Mouse (Mus musculus): ENCODE results near the gene Atxn10. TPM values are rescaled to one million over a fixed set of nuclear protein-coding genes. Genes with fewer than 3 reads are reported as not detected.

Atxn10 gene
- polyA plus RNA-seq, 1 experiment from 2014 or later, result 211 TPM

- Histone ChIP-seq H3K27me3 (replicated peaks) (no peaks in the 10 kb centered on the region), H3K27ac (no peak overlapping the region), H3K4me2 (replicated peaks) (no peak overlapping the region), H3K4me3 (replicated peaks) (no peak overlapping the region), H3K36me3 (peaks cover 8% of the 10 kb centered on the region; the same call in 1 of the 2 replicates), H3K4me1 (replicated peaks) (no peaks in the 10 kb centered on the region), H3K9ac (no peak overlapping the region), H3K9me3 (no peaks in the 10 kb centered on the region)
- WGBS, result 77% methylated on average over 13 of the region's 13 CpGs
- ATAC-seq, result no peak
Measured at GRCm38 (mm10) chr15:85463027-85463790, 127.2 kb downstream of the Atxn10 start.

GRCm38 (mm10) chr15:85464190-85464589, 128.1 kb downstream of the Atxn10 start:
- peaks cover 8% of the 10 kb centered on the region; the same call in 1 of the 2 replicates for H3K36me3 ChIP-seq
- 31% methylated on average over 5 of the region's 5 CpGs for WGBS
- no peak overlapping the region for H3K27ac ChIP-seq
- H3K4me3 ChIP-seq (replicated peaks), result no peak overlapping the region
- no peaks in the 10 kb centered on the region for H3K27me3 ChIP-seq (replicated peaks)
- H3K4me2 ChIP-seq (replicated peaks), result no peak overlapping the region
- H3K9me3 ChIP-seq, result no peaks in the 10 kb centered on the region
- no peak overlapping the region for H3K9ac ChIP-seq
- H3K4me1 ChIP-seq (replicated peaks), result no peaks in the 10 kb centered on the region
- no peak for ATAC-seq

- Histone ChIP-seq H3K27me3 (replicated peaks) (no peaks in the 10 kb centered on the region), H3K4me3 (replicated peaks) (no peak overlapping the region), H3K4me2 (replicated peaks) (no peak overlapping the region), H3K36me3 (peaks cover 8% of the 10 kb centered on the region; the same call in 1 of the 2 replicates), H3K9ac (no peak overlapping the region), H3K27ac (no peak overlapping the region), H3K9me3 (no peaks in the 10 kb centered on the region), H3K4me1 (replicated peaks) (no peaks in the 10 kb centered on the region)
- WGBS, result 66% methylated on average over 10 of the region's 10 CpGs
- ATAC-seq, result no peak
Measured at GRCm38 (mm10) chr15:85464823-85465565, 128.9 kb downstream of the Atxn10 start.

GRCm38 (mm10) chr15:85466456-85467067, 130.5 kb downstream of the Atxn10 start:
- ATAC-seq, result no peak
- 92% methylated on average over 5 of the region's 5 CpGs for WGBS
- no peak overlapping the region for H3K9ac ChIP-seq

GRCm38 (mm10) chr15:85469401-85469800, 133.4 kb downstream of the Atxn10 start:
- H3K27ac ChIP-seq, result no peak overlapping the region
- no peak for ATAC-seq
- no peak overlapping the region for H3K9ac ChIP-seq
- H3K36me3 ChIP-seq, result peaks cover 3% of the 10 kb centered on the region; the same call in 1 of the 2 replicates
- H3K4me1 ChIP-seq (replicated peaks), result no peaks in the 10 kb centered on the region
- no peaks in the 10 kb centered on the region for H3K27me3 ChIP-seq (replicated peaks)
- H3K4me2 ChIP-seq (replicated peaks), result no peak overlapping the region
- 72% methylated on average over 6 of the region's 6 CpGs for whole genome bisulfite sequencing
- no peak overlapping the region for H3K4me3 ChIP-seq (replicated peaks)
- H3K9me3 ChIP-seq, result no peaks in the 10 kb centered on the region

More at GRCm38 (mm10) chr15:85466456-85467067, 130.5 kb downstream of the Atxn10 start:
- H3K4me3 ChIP-seq (replicated peaks), result no peak overlapping the region
- no peaks in the 10 kb centered on the region for H3K4me1 ChIP-seq (replicated peaks)
- no peaks in the 10 kb centered on the region for H3K9me3 ChIP-seq
- H3K27ac ChIP-seq, result no peak overlapping the region
- peaks cover 8% of the 10 kb centered on the region; the same call in 1 of the 2 replicates for H3K36me3 ChIP-seq
- no peaks in the 10 kb centered on the region for H3K27me3 ChIP-seq (replicated peaks)
- no peak overlapping the region for H3K4me2 ChIP-seq (replicated peaks)

GRCm38 (mm10) chr15:85474697-85475096, 138.7 kb downstream of the Atxn10 start:
- H3K27ac ChIP-seq, result no peak overlapping the region
- WGBS, result 70% methylated on average over 3 of the region's 3 CpGs
- no peaks in the 10 kb centered on the region for H3K9me3 ChIP-seq
- H3K36me3 ChIP-seq, result no peaks in the 10 kb centered on the region
- H3K4me2 ChIP-seq (replicated peaks), result no peak overlapping the region
- H3K4me3 ChIP-seq (replicated peaks), result no peak overlapping the region
- no peaks in the 10 kb centered on the region for H3K4me1 ChIP-seq (replicated peaks)
- H3K27me3 ChIP-seq (replicated peaks), result no peaks in the 10 kb centered on the region
- no peak overlapping the region for H3K9ac ChIP-seq
- ATAC-seq, result no peak

GRCm38 (mm10) chr15:85477584-85477983, 141.5 kb downstream of the Atxn10 start:
- Histone ChIP-seq H3K27ac (no peak overlapping the region), H3K9ac (no peak overlapping the region), H3K27me3 (replicated peaks) (no peaks in the 10 kb centered on the region), H3K4me2 (replicated peaks) (no peak overlapping the region), H3K9me3 (no peaks in the 10 kb centered on the region), H3K4me3 (replicated peaks) (no peak overlapping the region), H3K36me3 (no peaks in the 10 kb centered on the region), H3K4me1 (replicated peaks) (no peaks in the 10 kb centered on the region)
- ATAC-seq, result no peak
- 16% methylated on average over 1 of the region's 1 CpGs for WGBS

- Histone ChIP-seq H3K4me3 (replicated peaks) (no peak overlapping the region), H3K27ac (no peak overlapping the region), H3K9ac (no peak overlapping the region), H3K9me3 (no peaks in the 10 kb centered on the region), H3K36me3 (no peaks in the 10 kb centered on the region), H3K27me3 (replicated peaks) (no peaks in the 10 kb centered on the region), H3K4me2 (replicated peaks) (no peak overlapping the region), H3K4me1 (replicated peaks) (no peaks in the 10 kb centered on the region)
- ATAC-seq, result no peak
- WGBS, result 88% methylated on average over 12 of the region's 12 CpGs
Measured at GRCm38 (mm10) chr15:85479365-85479764, 143.3 kb downstream of the Atxn10 start.

- Histone ChIP-seq H3K9ac (no peak overlapping the region), H3K4me1 (replicated peaks) (no peaks in the 10 kb centered on the region), H3K27ac (no peak overlapping the region), H3K9me3 (no peaks in the 10 kb centered on the region), H3K4me2 (replicated peaks) (no peak overlapping the region), H3K27me3 (replicated peaks) (no peaks in the 10 kb centered on the region), H3K4me3 (replicated peaks) (no peak overlapping the region), H3K36me3 (no peaks in the 10 kb centered on the region)
- ATAC-seq, result no peak
- 44% methylated on average over 5 of the region's 5 CpGs for WGBS
Measured at GRCm38 (mm10) chr15:85479919-85480318, 143.9 kb downstream of the Atxn10 start.

- H3K9me3 ChIP-seq, result no peaks in the 10 kb centered on the region
- no peak overlapping the region for H3K4me3 ChIP-seq (replicated peaks)
- WGBS, result 40% methylated on average over 3 of the region's 3 CpGs
- no peaks in the 10 kb centered on the region for H3K27me3 ChIP-seq (replicated peaks)
- H3K27ac ChIP-seq, result no peak overlapping the region
- H3K4me2 ChIP-seq (replicated peaks), result no peak overlapping the region
- no peaks in the 10 kb centered on the region for H3K4me1 ChIP-seq (replicated peaks)
- ATAC-seq, result 0 out of 2 replicates have a peak, but pooled peaks have one; percentile 31
- no peak overlapping the region for H3K9ac ChIP-seq
- H3K36me3 ChIP-seq, result no peaks in the 10 kb centered on the region
Measured at GRCm38 (mm10) chr15:85480630-85481029, 144.6 kb downstream of the Atxn10 start.

GRCm38 (mm10) chr15:85488900-85489299, 152.9 kb downstream of the Atxn10 start:
- Histone ChIP-seq H3K36me3 (no peaks in the 10 kb centered on the region), H3K27me3 (replicated peaks) (no peaks in the 10 kb centered on the region), H3K9ac (no peak overlapping the region), H3K4me1 (replicated peaks) (no peaks in the 10 kb centered on the region), H3K27ac (no peak overlapping the region), H3K4me2 (replicated peaks) (no peak overlapping the region), H3K9me3 (no peaks in the 10 kb centered on the region), H3K4me3 (replicated peaks) (no peak overlapping the region)
- ATAC-seq, result no peak
- WGBS, result 76% methylated on average over 10 of the region's 10 CpGs

- no peaks in the 10 kb centered on the region for H3K4me1 ChIP-seq (replicated peaks)
- no peak overlapping the region for H3K4me2 ChIP-seq (replicated peaks)
- 85% methylated on average over 7 of the region's 7 CpGs for WGBS
- no peaks in the 10 kb centered on the region for H3K9me3 ChIP-seq
- no peak for ATAC-seq
- no peak overlapping the region for H3K27ac ChIP-seq
- 0 out of 2 replicates have a peak, but pooled peaks cover 5% of the 10 kb centered on the region for H3K27me3 ChIP-seq (replicated peaks)
- H3K9ac ChIP-seq, result no peak overlapping the region
- no peaks in the 10 kb centered on the region for H3K36me3 ChIP-seq
- no peak overlapping the region for H3K4me3 ChIP-seq (replicated peaks)
Measured at GRCm38 (mm10) chr15:85489751-85490150, 153.7 kb downstream of the Atxn10 start.
